15 mouse cellular contexts compared by ENCODE assay signal in the genomic region with DNA sequence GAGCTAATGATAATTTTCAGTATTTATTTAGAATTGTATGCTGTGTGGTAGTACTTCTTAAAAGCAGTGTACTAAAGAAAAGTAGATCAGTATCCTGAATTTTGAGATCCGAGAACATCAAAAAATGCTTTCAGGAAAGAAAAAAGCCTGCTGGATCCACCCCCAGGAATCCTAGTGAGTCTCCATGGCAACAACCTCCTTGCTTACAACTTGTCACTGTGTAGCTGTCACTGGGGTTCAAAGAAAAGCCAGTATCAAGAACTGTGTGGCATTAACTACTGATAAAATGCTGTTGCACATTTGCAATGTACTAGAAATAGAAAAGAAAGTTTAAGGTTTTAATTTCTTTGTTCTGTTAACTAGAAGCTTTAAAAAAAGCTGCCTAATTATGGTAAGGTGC. TPM values are rescaled to one million over a fixed set of nuclear protein-coding genes. Genes with fewer than 3 reads are reported as not detected.
A peak's percentile ranks its signal among the peaks of the same experiment; 100 is the strongest.
DNase-seq lines count a peak whose midpoint lies in the region; ATAC-seq lines count a peak whose summit lies in the region.
"Had no signal": no experiment of that assay in that cellular context is flagged by ENCODE, and none has a peak within 500 bp of the region (broad histone marks: within the 10 kb centered on the region; RNA-seq: fewer than 3 reads in every experiment).

No protein-coding gene starts in this region.

- DNase-seq in frontal cortex, postnatal 14 days (ENCODE audit: low spot score in 2 of 2), result no peak
- peak; percentile 12 for DNase-seq in neural tube, embryonic 11.5 days (ENCODE audit: low spot score)
- DNase-seq in neural tube, embryonic 10.5 days (ENCODE audit: extremely low spot score, low spot score), result no peak
- peak; percentile 34 to 66 for DNase-seq in right cerebral cortex, postnatal 36 days (ENCODE audit: low spot score in 2 of 2)
- no peak for DNase-seq in cerebellum, adult 9-10 months
- DNase-seq in thymus, postnatal 4 days, result no peak
- DNase-seq: liver, embryonic 13.5 days; spleen, adult 18-20 months; thymus, postnatal 14 days had no signal

- 47% methylated on average over 1 of the region's 1 CpGs for WGBS in neural tube, embryonic 11.5 days
- WGBS in hindbrain, embryonic 15.5 days, result 0% methylated on average over 1 of the region's 1 CpGs

- no peaks in the 10 kb centered on the region for H3K27me3 ChIP-seq in neural tube, embryonic 11.5 days (ENCODE audit: control insufficient read depth, insufficient read depth, low read length)
- no peaks in the 10 kb centered on the region for H3K27me3 ChIP-seq in hindbrain, embryonic 15.5 days
- H3K27me3 ChIP-seq: liver, embryonic 13.5 days; neural tube, embryonic 12.5 days had no signal

- H3K4me3 ChIP-seq in neural tube, embryonic 11.5 days (ENCODE audit: low read depth, low read length), result no peak overlapping the region
- H3K4me3 ChIP-seq in hindbrain, embryonic 15.5 days, result no peak overlapping the region
- H3K4me3 ChIP-seq: liver, embryonic 13.5 days; neural tube, embryonic 12.5 days had no signal

- H3K4me1 ChIP-seq in neural tube, embryonic 11.5 days (ENCODE audit: control insufficient read depth, insufficient read depth, low read length), result no peaks in the 10 kb centered on the region; the same call in 1 of the 2 replicates
- H3K4me1 ChIP-seq in hindbrain, embryonic 15.5 days (replicated peaks), result peaks cover 17% of the 10 kb centered on the region

- H3K27ac ChIP-seq in neural tube, embryonic 11.5 days (ENCODE audit: low read depth, low read length), result no peak overlapping the region
- H3K27ac ChIP-seq in hindbrain, embryonic 15.5 days (replicated peaks), result 0 out of 2 replicates have a peak overlapping the region, but pooled peaks have one; percentile 34
- H3K27ac ChIP-seq: liver, embryonic 13.5 days; macrophage; neural tube, embryonic 12.5 days had no signal

- no peaks in the 10 kb centered on the region for H3K36me3 ChIP-seq in neural tube, embryonic 11.5 days (ENCODE audit: control insufficient read depth, insufficient read depth, low read length)
- H3K36me3 ChIP-seq in hindbrain, embryonic 15.5 days, result no peaks in the 10 kb centered on the region
- H3K36me3 ChIP-seq: neural tube, embryonic 12.5 days had no signal

- ATAC-seq in frontal cortex, adult (ENCODE audit: low TSS enrichment), result peak; percentile 59
- ATAC-seq in neural tube, embryonic 11.5 days (ENCODE audit: insufficient read depth, low FRiP score, low TSS enrichment), result no peak
- peak; percentile 57; the same call in 1 of the 2 replicates for ATAC-seq in hindbrain, embryonic 15.5 days (ENCODE audit: low FRiP score, low read depth)
- ATAC-seq: intestine, embryonic 16.5 days had no signal

- no peak overlapping the region for H3K9ac ChIP-seq in neural tube, embryonic 11.5 days (ENCODE audit: low read length)
- H3K9ac ChIP-seq in hindbrain, embryonic 15.5 days, result no peak overlapping the region
- H3K9ac ChIP-seq: liver, embryonic 13.5 days; neural tube, embryonic 12.5 days had no signal

- H3K9me3 ChIP-seq in neural tube, embryonic 11.5 days (ENCODE audit: control insufficient read depth, low read length), result no peaks in the 10 kb centered on the region
- H3K9me3 ChIP-seq in hindbrain, embryonic 15.5 days, result no peaks in the 10 kb centered on the region
- H3K9me3 ChIP-seq: G1E; liver, embryonic 13.5 days; neural tube, embryonic 12.5 days had no signal

- no peak overlapping the region for H3K4me2 ChIP-seq in neural tube, embryonic 11.5 days (ENCODE audit: low read depth)
- no peak overlapping the region for H3K4me2 ChIP-seq in hindbrain, embryonic 15.5 days
- H3K4me2 ChIP-seq: liver, embryonic 13.5 days; neural tube, embryonic 12.5 days had no signal

RNA-seq across cellular contexts. Expression of a gene that starts 15.9 kb away (rescaled TPM):
- polyA plus RNA-seq in neural tube, embryonic 11.5 days (2014; fragmentation: Nextera tagmentation; extraction: Ambion mirVana), result 98.7 and 109 TPM in 2 replicates
- polyA plus RNA-seq in hindbrain, embryonic 15.5 days (2015; fragmentation: Nextera tagmentation; extraction: Ambion mirVana), result 94.7 and 103 TPM in 2 replicates

RNA-seq across cellular contexts. Expression of a gene that starts 51.4 kb away (rescaled TPM):
- 187 and 191 TPM in 2 replicates for polyA plus RNA-seq in neural tube, embryonic 11.5 days (2014; fragmentation: Nextera tagmentation; extraction: Ambion mirVana)
- 208 and 220 TPM in 2 replicates for polyA plus RNA-seq in hindbrain, embryonic 15.5 days (2015; fragmentation: Nextera tagmentation; extraction: Ambion mirVana)

RNA-seq across cellular contexts. Expression of a gene that starts 51.5 kb away (rescaled TPM):
- polyA plus RNA-seq in neural tube, embryonic 11.5 days (2014; fragmentation: Nextera tagmentation; extraction: Ambion mirVana), result 48.2 and 49.5 TPM in 2 replicates
- 52.7 and 58.0 TPM in 2 replicates for polyA plus RNA-seq in hindbrain, embryonic 15.5 days (2015; fragmentation: Nextera tagmentation; extraction: Ambion mirVana)

Comparison
In these comparisons a context has a peak if more than half of its experiments do, and no peak if none do; other contexts are left out.
1. DNase-seq: peak in neural tube, embryonic 11.5 days (single experiment) and right cerebral cortex, postnatal 36 days (2 of 2); none in frontal cortex, postnatal 14 days (0 of 2), neural tube, embryonic 10.5 days (single experiment), cerebellum, adult 9-10 months (single experiment) and thymus, postnatal 4 days (single experiment).